Mouse (Mus musculus): Measurements from ENCODE around the gene Mdk. TPM values are rescaled to one million over a fixed set of nuclear protein-coding genes. Genes with fewer than 3 reads are reported as not detected.

Mdk gene
- polyA plus RNA-seq, 1 experiment from 2014 or later, result 965 TPM

GRCm38 (mm10) chr2:91900431-91900830 lies 31.7 kb downstream of the Mdk start:
- 87% methylated on average over 8 of the region's 8 CpGs for WGBS (ENCODE audit: insufficient replicate concordance)

DNA sequence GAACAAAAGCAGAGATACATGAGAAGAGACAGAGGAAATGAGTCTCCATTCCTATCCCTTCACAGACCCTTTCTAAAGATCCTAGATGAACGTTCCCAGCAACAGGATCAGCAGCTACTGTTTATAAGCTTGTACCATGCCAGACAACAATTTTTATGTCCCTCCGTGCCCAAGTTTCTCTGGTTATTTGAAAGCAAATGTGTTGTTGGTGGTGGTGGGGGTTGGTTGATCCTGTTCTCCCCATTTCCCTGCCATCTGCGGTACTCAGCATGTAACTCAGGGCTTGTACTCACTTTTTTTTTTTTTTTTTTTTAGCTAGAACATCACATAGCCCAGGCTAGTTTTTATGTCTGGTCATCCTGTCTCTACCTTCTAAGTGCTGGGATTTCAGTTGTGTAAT lies 33.0 kb downstream of the Mdk start:
- no peaks in the 10 kb centered on the region for H3K4me1 ChIP-seq (ENCODE audit: control insufficient read depth, insufficient read depth, low read length)
- 94% methylated on average over 3 of the region's 3 CpGs for WGBS (ENCODE audit: insufficient replicate concordance)
- no peak for ATAC-seq (replicated peaks; ENCODE audit: insufficient number of reproducible peaks, low FRiP score, low TSS enrichment)

More at GRCm38 (mm10) chr2:91900431-91900830, 31.7 kb downstream of the Mdk start:
- H3K9ac ChIP-seq (ENCODE audit: low read depth, low read length), result no peak overlapping the region
- H3K27me3 ChIP-seq (ENCODE audit: control insufficient read depth, insufficient read depth, low read length), result no peaks in the 10 kb centered on the region
- no peaks in the 10 kb centered on the region for H3K4me1 ChIP-seq (ENCODE audit: control insufficient read depth, insufficient read depth, low read length)
- no peak overlapping the region for H3K4me2 ChIP-seq
- no peaks in the 10 kb centered on the region for H3K36me3 ChIP-seq (ENCODE audit: control insufficient read depth, insufficient read depth, low read length)
- no peak overlapping the region for H3K27ac ChIP-seq (ENCODE audit: low read depth, low read length)
- H3K4me3 ChIP-seq (ENCODE audit: low read depth, low read length), result no peak overlapping the region
- no peaks in the 10 kb centered on the region for H3K9me3 ChIP-seq (replicated peaks; ENCODE audit: control insufficient read depth, low read length)
- ATAC-seq (replicated peaks; ENCODE audit: insufficient number of reproducible peaks, low FRiP score, low TSS enrichment), result no peak

DNA sequence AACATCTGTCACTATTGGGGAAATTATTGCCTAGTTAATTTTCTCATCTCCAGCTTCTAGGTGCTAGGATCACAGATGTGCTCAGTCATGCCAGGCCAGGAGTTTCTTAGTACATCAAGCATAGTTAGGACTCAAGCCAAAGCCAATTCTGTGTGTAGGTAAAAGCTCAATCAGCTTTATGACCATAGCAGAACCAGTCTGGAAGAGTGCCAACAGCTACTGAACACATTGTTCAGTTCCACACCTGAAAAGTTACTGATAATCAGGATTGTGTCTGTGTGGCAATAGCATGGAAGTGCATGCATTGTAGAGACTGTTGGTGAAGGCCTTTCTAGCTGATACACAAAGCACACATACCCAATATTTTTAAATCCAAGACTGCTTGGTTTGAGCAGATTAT lies 34.1 kb downstream of the Mdk start:
- H3K27me3 ChIP-seq (ENCODE audit: control insufficient read depth, insufficient read depth, low read length), result no peaks in the 10 kb centered on the region
- H3K4me2 ChIP-seq, result no peak overlapping the region
- no peak overlapping the region for H3K27ac ChIP-seq (ENCODE audit: low read depth, low read length)
- no peaks in the 10 kb centered on the region for H3K9me3 ChIP-seq (replicated peaks; ENCODE audit: control insufficient read depth, low read length)
- H3K9ac ChIP-seq (ENCODE audit: low read depth, low read length), result no peak overlapping the region
- no peaks in the 10 kb centered on the region for H3K36me3 ChIP-seq (ENCODE audit: control insufficient read depth, insufficient read depth, low read length)
- ATAC-seq (replicated peaks; ENCODE audit: insufficient number of reproducible peaks, low FRiP score, low TSS enrichment), result no peak
- H3K4me3 ChIP-seq (ENCODE audit: low read depth, low read length), result no peak overlapping the region
- H3K4me1 ChIP-seq (ENCODE audit: control insufficient read depth, insufficient read depth, low read length), result no peaks in the 10 kb centered on the region

More for the DNA sequence above, 33.0 kb downstream of the Mdk start:
- Histone ChIP-seq H3K4me3 (ENCODE audit: low read depth, low read length) (no peak overlapping the region), H3K9ac (ENCODE audit: low read depth, low read length) (no peak overlapping the region), H3K4me2 (no peak overlapping the region), H3K27me3 (ENCODE audit: control insufficient read depth, insufficient read depth, low read length) (no peaks in the 10 kb centered on the region), H3K27ac (ENCODE audit: low read depth, low read length) (no peak overlapping the region), H3K9me3 (replicated peaks; ENCODE audit: control insufficient read depth, low read length) (no peaks in the 10 kb centered on the region), H3K36me3 (ENCODE audit: control insufficient read depth, insufficient read depth, low read length) (no peaks in the 10 kb centered on the region)

GRCm38 (mm10) chr2:91895401-91895800 lies 36.7 kb downstream of the Mdk start:
- Histone ChIP-seq H3K4me1 (ENCODE audit: control insufficient read depth, insufficient read depth, low read length) (no peaks in the 10 kb centered on the region), H3K4me3 (ENCODE audit: low read depth, low read length) (no peak overlapping the region), H3K9me3 (replicated peaks; ENCODE audit: control insufficient read depth, low read length) (no peaks in the 10 kb centered on the region), H3K27me3 (ENCODE audit: control insufficient read depth, insufficient read depth, low read length) (no peaks in the 10 kb centered on the region), H3K27ac (ENCODE audit: low read depth, low read length) (no peak overlapping the region), H3K4me2 (no peak overlapping the region), H3K36me3 (ENCODE audit: control insufficient read depth, insufficient read depth, low read length) (no peaks in the 10 kb centered on the region), H3K9ac (ENCODE audit: low read depth, low read length) (no peak overlapping the region)
- WGBS (ENCODE audit: insufficient replicate concordance), result 92% methylated on average over 3 of the region's 3 CpGs
- ATAC-seq (replicated peaks; ENCODE audit: insufficient number of reproducible peaks, low FRiP score, low TSS enrichment), result no peak

DNA sequence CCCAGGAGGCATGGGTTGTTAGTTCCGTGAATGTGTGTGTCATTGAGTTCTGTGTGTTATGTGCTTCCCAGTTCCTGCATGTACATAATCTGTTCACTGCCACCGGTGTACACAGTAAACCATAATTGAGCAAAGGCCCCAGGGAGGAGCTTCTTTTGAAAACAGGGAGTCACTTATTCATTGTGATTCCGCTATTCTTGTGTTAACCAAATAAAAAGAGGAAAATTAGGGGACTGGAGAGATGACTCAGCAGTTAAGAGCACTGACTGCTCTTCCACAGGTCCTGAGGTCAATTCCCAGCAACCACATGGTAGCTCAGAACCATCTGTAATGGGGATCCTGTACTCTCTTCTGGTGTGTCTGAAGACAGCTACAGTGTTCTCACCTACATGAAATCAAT lies 37.4 kb downstream of the Mdk start:
- Histone ChIP-seq H3K9ac (ENCODE audit: low read depth, low read length) (no peak overlapping the region), H3K4me1 (ENCODE audit: control insufficient read depth, insufficient read depth, low read length) (no peaks in the 10 kb centered on the region), H3K4me2 (no peak overlapping the region), H3K27ac (ENCODE audit: low read depth, low read length) (no peak overlapping the region), H3K4me3 (ENCODE audit: low read depth, low read length) (no peak overlapping the region), H3K36me3 (ENCODE audit: control insufficient read depth, insufficient read depth, low read length) (no peaks in the 10 kb centered on the region), H3K27me3 (ENCODE audit: control insufficient read depth, insufficient read depth, low read length) (no peaks in the 10 kb centered on the region), H3K9me3 (replicated peaks; ENCODE audit: control insufficient read depth, low read length) (no peaks in the 10 kb centered on the region)
- 86% methylated on average over 3 of the region's 3 CpGs for WGBS (ENCODE audit: insufficient replicate concordance)
- ATAC-seq (replicated peaks; ENCODE audit: insufficient number of reproducible peaks, low FRiP score, low TSS enrichment), result no peak

- Histone ChIP-seq H3K4me1 (ENCODE audit: control insufficient read depth, insufficient read depth, low read length) (no peaks in the 10 kb centered on the region), H3K9me3 (replicated peaks; ENCODE audit: control insufficient read depth, low read length) (no peaks in the 10 kb centered on the region), H3K4me2 (no peak overlapping the region), H3K27me3 (ENCODE audit: control insufficient read depth, insufficient read depth, low read length) (no peaks in the 10 kb centered on the region), H3K27ac (ENCODE audit: low read depth, low read length) (no peak overlapping the region), H3K4me3 (ENCODE audit: low read depth, low read length) (no peak overlapping the region), H3K36me3 (ENCODE audit: control insufficient read depth, insufficient read depth, low read length) (peaks cover 7% of the 10 kb centered on the region), H3K9ac (ENCODE audit: low read depth, low read length) (no peak overlapping the region)
- ATAC-seq (replicated peaks; ENCODE audit: insufficient number of reproducible peaks, low FRiP score, low TSS enrichment), result no peak
- WGBS (ENCODE audit: insufficient replicate concordance), result 74% methylated on average over 4 of the region's 4 CpGs
Observed at GRCm38 (mm10) chr2:91884616-91885015, 47.5 kb downstream of the Mdk start.

GRCm38 (mm10) chr2:91883961-91884360 lies 48.1 kb downstream of the Mdk start:
- Histone ChIP-seq H3K4me1 (ENCODE audit: control insufficient read depth, insufficient read depth, low read length) (no peaks in the 10 kb centered on the region), H3K4me2 (no peak overlapping the region), H3K36me3 (ENCODE audit: control insufficient read depth, insufficient read depth, low read length) (peaks cover 7% of the 10 kb centered on the region), H3K4me3 (ENCODE audit: low read depth, low read length) (no peak overlapping the region), H3K27ac (ENCODE audit: low read depth, low read length) (no peak overlapping the region), H3K27me3 (ENCODE audit: control insufficient read depth, insufficient read depth, low read length) (no peaks in the 10 kb centered on the region), H3K9ac (ENCODE audit: low read depth, low read length) (no peak overlapping the region), H3K9me3 (replicated peaks; ENCODE audit: control insufficient read depth, low read length) (no peaks in the 10 kb centered on the region)
- WGBS (ENCODE audit: insufficient replicate concordance), result 71% methylated on average over 4 of the region's 4 CpGs
- ATAC-seq (replicated peaks; ENCODE audit: insufficient number of reproducible peaks, low FRiP score, low TSS enrichment), result no peak

Small RNA genes within 50 kb of the gene (microRNA-seq; reads per million reads assigned to microRNA genes)
- not detected for gene Mir6999 (ENCODE audit: borderline number of aligned reads)

Other genes with a start within 250 kb of the Mdk start
- gene Atg13, start 221.7 kb downstream of the Mdk start, polyA plus RNA-seq (2014; fragmentation: Nextera tagmentation; extraction: Ambion mirVana), result 22.8 and 25.9 TPM in 2 replicates
- gene Harbi1, start 221.4 kb downstream of the Mdk start, polyA plus RNA-seq (2014; fragmentation: Nextera tagmentation; extraction: Ambion mirVana), result 10.3 and 12.5 TPM in 2 replicates
- gene Ambra1, start 202.2 kb downstream of the Mdk start, polyA plus RNA-seq (2014; fragmentation: Nextera tagmentation; extraction: Ambion mirVana), result 12.1 and 12.9 TPM in 2 replicates
- not detected in 2 replicates for gene Chrm4, start 5.0 kb downstream of the Mdk start, polyA plus RNA-seq (2014; fragmentation: Nextera tagmentation; extraction: Ambion mirVana)
- 1.8 and 2.8 TPM in 2 replicates for gene Gm9821, start 13.4 kb upstream of the Mdk start, polyA plus RNA-seq (2014; fragmentation: Nextera tagmentation; extraction: Ambion mirVana)
- 42.1 and 49.6 TPM in 2 replicates for gene Dgkz, start 43.6 kb upstream of the Mdk start, polyA plus RNA-seq (2014; fragmentation: Nextera tagmentation; extraction: Ambion mirVana)
- 8.2 TPM in 2 replicates for gene Creb3l1, start 92.2 kb upstream of the Mdk start, polyA plus RNA-seq (2014; fragmentation: Nextera tagmentation; extraction: Ambion mirVana)
- 18.8 and 25.5 TPM in 2 replicates for gene Phf21a, start 160.8 kb upstream of the Mdk start, polyA plus RNA-seq (2014; fragmentation: Nextera tagmentation; extraction: Ambion mirVana)